In the genomic region with DNA sequence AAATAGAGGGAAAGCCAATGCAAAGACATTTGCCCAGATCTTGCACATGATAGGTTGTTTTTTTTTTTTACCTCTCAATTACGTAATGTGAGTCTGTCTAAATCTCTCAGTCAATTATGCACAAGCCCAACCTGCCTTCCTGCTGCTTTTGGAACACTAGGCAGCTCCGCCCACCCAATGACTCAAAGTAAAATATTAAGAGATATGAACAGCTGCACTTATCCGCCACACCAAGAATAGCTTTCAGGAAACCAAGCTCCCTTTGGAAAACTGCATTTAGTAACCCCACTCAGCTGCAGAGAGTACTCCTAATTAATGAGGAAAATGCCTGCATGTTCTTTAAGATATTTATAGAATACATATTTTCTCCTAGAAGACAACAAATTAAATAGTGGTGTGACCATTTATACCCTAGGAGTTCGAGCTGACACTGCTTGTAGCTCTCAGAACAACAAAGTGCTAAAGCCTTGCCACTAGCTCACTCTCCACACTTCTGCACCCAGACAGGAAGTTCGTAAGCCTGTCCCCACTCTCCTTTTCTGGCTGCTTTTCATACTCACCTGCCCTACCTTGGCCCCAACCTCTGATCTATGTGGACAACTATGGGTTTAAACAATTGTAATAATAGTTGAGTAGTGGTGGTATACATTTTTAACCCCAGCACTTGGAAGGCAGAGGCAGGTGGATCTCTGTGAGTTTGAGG, we compare ENCODE assay signal across 9 mouse cellular contexts. TPM values are rescaled to one million over a fixed set of nuclear protein-coding genes. Genes with fewer than 3 reads are reported as not detected.
DNase-seq lines count a peak whose midpoint lies in the region; ATAC-seq and TF ChIP-seq lines count a peak whose summit lies in the region.
"Had no signal": no experiment of that assay in that cellular context is flagged by ENCODE, and none has a peak within 500 bp of the region (broad histone marks: within the 10 kb centered on the region; RNA-seq: fewer than 3 reads in every experiment).

No protein-coding gene starts in this region.

- ATAC-seq in kidney, embryonic 14.5 days (ENCODE audit: low FRiP score, low TSS enrichment) = no peak
- ATAC-seq in intestine, embryonic 16.5 days = peak; percentile 36; the same call in 1 of the 2 replicates

- no peak overlapping the region for H3K27ac ChIP-seq in kidney, adult 2 months (ENCODE audit: insufficient read depth, low read depth, low read length)
- H3K27ac ChIP-seq in kidney, embryonic 14.5 days (ENCODE audit: low read depth, low read length) = no peak overlapping the region
- H3K27ac ChIP-seq in intestine, embryonic 16.5 days (ENCODE audit: low read length) = peak overlapping the region; percentile 76
- H3K27ac ChIP-seq: midbrain, embryonic 12.5 days had no signal

- H3K36me3 ChIP-seq in kidney, adult 2 months (ENCODE audit: control insufficient read depth, insufficient read depth, low read length) = no peaks in the 10 kb centered on the region
- no peaks in the 10 kb centered on the region for H3K36me3 ChIP-seq in kidney, embryonic 14.5 days (ENCODE audit: control insufficient read depth, insufficient read depth, low read length)
- no peaks in the 10 kb centered on the region for H3K36me3 ChIP-seq in intestine, embryonic 16.5 days (ENCODE audit: control insufficient read depth, insufficient read depth, low read length)
- H3K36me3 ChIP-seq: midbrain, embryonic 12.5 days had no signal

- DNase-seq in kidney, adult 2 months = peak; percentile 84
- peak; percentile 63 for DNase-seq in fibroblast of lung, adult 2 months (ENCODE audit: low read depth)
- peak; percentile 62 for DNase-seq in lung, postnatal 10 days
- no peak for DNase-seq in cerebellum, postnatal 36 days
- DNase-seq in cerebellum, adult 11-12 months = no peak
- no peak for DNase-seq in cerebellum, adult 9-11 months

- H3K4me1 ChIP-seq in kidney, adult 2 months (ENCODE audit: control insufficient read depth, insufficient read depth, low read length) = peaks cover 28% of the 10 kb centered on the region; the same call in 1 of the 2 replicates
- peaks cover 42% of the 10 kb centered on the region for H3K4me1 ChIP-seq in kidney, embryonic 14.5 days (ENCODE audit: control insufficient read depth, insufficient read depth, low read length)
- H3K4me1 ChIP-seq in intestine, embryonic 16.5 days (ENCODE audit: control insufficient read depth, insufficient read depth, low read length) = peaks cover 52% of the 10 kb centered on the region
- H3K4me1 ChIP-seq: midbrain, embryonic 12.5 days had no signal

- TF ChIP-seq POLR2A in kidney, adult 2 months (IDR thresholded peaks at IDR 0.05; ENCODE audit: low read depth, low read length) = no peak

- no peak overlapping the region for H3K4me3 ChIP-seq in kidney, adult 2 months (ENCODE audit: insufficient read depth, low read depth, low read length)
- no peak overlapping the region for H3K4me3 ChIP-seq in kidney, embryonic 14.5 days (ENCODE audit: low read length)
- no peak overlapping the region for H3K4me3 ChIP-seq in intestine, embryonic 16.5 days (ENCODE audit: low read length)
- H3K4me3 ChIP-seq: midbrain, embryonic 12.5 days had no signal

- H3K9ac ChIP-seq in kidney, embryonic 14.5 days (ENCODE audit: low read depth, low read length) = no peak overlapping the region
- H3K9ac ChIP-seq in intestine, embryonic 16.5 days (ENCODE audit: low read depth, low read length) = no peak overlapping the region
- H3K9ac ChIP-seq: midbrain, embryonic 12.5 days had no signal

- H3K27me3 ChIP-seq in kidney, adult 2 months (replicated peaks; ENCODE audit: control insufficient read depth, insufficient read depth, low read length) = no peaks in the 10 kb centered on the region
- H3K27me3 ChIP-seq in kidney, embryonic 14.5 days (ENCODE audit: control insufficient read depth, insufficient read depth, low read length) = no peaks in the 10 kb centered on the region
- H3K27me3 ChIP-seq in intestine, embryonic 16.5 days (replicated peaks; ENCODE audit: control insufficient read depth, insufficient read depth, low read length) = no peaks in the 10 kb centered on the region
- H3K27me3 ChIP-seq: midbrain, embryonic 12.5 days had no signal

- H3K9me3 ChIP-seq in kidney, embryonic 14.5 days (ENCODE audit: control insufficient read depth, low read length) = no peaks in the 10 kb centered on the region
- H3K9me3 ChIP-seq in intestine, embryonic 16.5 days (ENCODE audit: control insufficient read depth, low read length) = no peaks in the 10 kb centered on the region
- H3K9me3 ChIP-seq: midbrain, embryonic 12.5 days had no signal

- WGBS in kidney, adult 2 months = 28% methylated on average over 5 of the region's 5 CpGs
- 73% methylated on average over 5 of the region's 5 CpGs for WGBS in kidney, embryonic 14.5 days
- WGBS in intestine, embryonic 16.5 days = 44% methylated on average over 5 of the region's 5 CpGs

- H3K4me2 ChIP-seq in kidney, embryonic 14.5 days (replicated peaks; ENCODE audit: low read depth, low read length) = no peak overlapping the region
- H3K4me2 ChIP-seq in intestine, embryonic 16.5 days (ENCODE audit: low read depth, low read length) = no peak overlapping the region
- H3K4me2 ChIP-seq: midbrain, embryonic 12.5 days had no signal

- no peak for TF ChIP-seq CTCF in kidney, adult 2 months (conservative IDR thresholded peaks at IDR 0.05; ENCODE audit: insufficient read depth, insufficient read length, low read depth, low read length)

RNA-seq across cellular contexts. Expression of a gene that starts 25.2 kb away (rescaled TPM):
- polyA plus RNA-seq in kidney, adult 2 months (2012; rRNA removed) = 26.9 and 28.0 TPM in 2 replicates
- polyA plus RNA-seq in kidney, embryonic 14.5 days (2014; fragmentation: Nextera tagmentation; extraction: Ambion mirVana) = 21.8 and 29.4 TPM in 2 replicates
- 28.9 and 29.6 TPM in 2 replicates for polyA plus RNA-seq in intestine, embryonic 16.5 days (2015; fragmentation: Nextera tagmentation; extraction: Ambion mirVana)

RNA-seq across cellular contexts. Expression of a gene that starts 56.7 kb away (rescaled TPM):
- 8.0 and 8.2 TPM in 2 replicates for polyA plus RNA-seq in kidney, adult 2 months (2012; rRNA removed)
- polyA plus RNA-seq in kidney, embryonic 14.5 days (2014; fragmentation: Nextera tagmentation; extraction: Ambion mirVana) = 16.7 and 21.4 TPM in 2 replicates
- 16.1 and 16.6 TPM in 2 replicates for polyA plus RNA-seq in intestine, embryonic 16.5 days (2015; fragmentation: Nextera tagmentation; extraction: Ambion mirVana)

Comparison
In these comparisons a context has a peak if more than half of its experiments do, and no peak if none do; other contexts are left out.
1. DNase-seq: peak in kidney, adult 2 months (single experiment), fibroblast of lung, adult 2 months (single experiment) and lung, postnatal 10 days (single experiment); none in cerebellum, postnatal 36 days (0 of 2), cerebellum, adult 11-12 months (single experiment) and cerebellum, adult 9-11 months (single experiment).